Mouse (Mus musculus): ENCODE results near the gene Mtln. TPM values are rescaled to one million over a fixed set of nuclear protein-coding genes. Genes with fewer than 3 reads are reported as not detected.

The Mtln gene
- total RNA-seq, 2 experiments from 2014 or later: 34.9 to 36.5 TPM

DNA sequence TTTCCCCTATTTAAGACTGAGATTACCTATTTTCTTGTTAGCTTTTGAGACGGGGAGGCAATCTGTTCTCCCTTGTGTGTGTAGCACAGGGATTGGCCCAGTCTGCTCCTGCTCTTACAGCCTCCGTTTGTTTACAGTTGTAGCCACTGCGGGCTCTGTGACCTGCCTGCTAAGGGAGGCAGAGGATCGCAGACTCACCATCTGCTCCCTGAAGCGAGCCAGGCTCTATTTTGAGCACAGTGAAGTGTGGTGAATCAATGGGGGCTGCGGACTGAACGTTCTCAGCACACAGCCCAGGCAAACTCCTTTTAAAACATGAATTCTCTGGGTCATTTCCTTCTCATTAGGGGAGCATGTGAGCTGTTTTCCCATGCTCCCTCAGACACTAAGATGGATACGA is 35.1 kb downstream of the Mtln start:
- peak; percentile 33 to 36 for DNase-seq
- intact Hi-C loops (cut with DNase I): loop anchor here (5.0 kb wide), 1 partner anchor 150 kb away; no protein-coding TSS in a partner anchor

- intact Hi-C loops (cut with DNase I): no loop called here
- no peak for DNase-seq
Observed at GRCm38 (mm10) chr2:127754113-127754512, 38.2 kb downstream of the Mtln start.

DNA sequence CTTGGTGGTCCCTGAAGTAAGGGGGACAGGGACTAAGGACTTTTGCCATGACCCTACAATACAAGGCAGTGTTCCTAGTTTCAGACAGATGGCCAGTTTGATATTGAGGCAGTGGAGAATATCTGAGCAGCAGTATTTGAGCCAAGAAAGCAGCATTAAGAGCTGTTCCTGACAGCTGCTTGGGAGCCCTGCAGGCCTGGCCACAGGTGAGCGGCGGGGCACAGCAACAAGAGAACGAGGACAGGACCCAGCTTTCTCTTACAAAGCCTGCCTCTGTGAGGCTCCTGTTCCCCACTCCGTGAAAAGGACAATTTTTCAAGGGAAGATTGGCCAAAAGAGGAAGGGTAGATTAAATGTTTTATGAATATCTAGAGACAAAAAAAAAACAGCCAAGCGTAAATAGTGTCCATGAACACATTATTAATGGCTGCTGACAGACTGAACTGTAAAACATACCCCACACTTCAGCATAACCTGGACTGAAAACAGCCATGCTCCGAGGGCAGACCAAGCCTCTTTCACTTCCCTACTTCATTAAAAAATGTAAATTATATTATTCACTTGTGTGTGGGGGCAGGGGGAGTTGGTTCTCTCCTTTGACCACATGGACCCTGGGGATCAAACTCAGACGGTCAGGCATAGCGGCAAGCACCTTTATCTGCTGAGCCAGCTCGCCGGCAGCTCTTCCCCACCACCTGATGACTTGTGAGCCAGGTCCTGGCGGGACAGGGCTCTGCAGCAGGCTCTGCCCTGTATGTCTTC is 40.3 kb downstream of the Mtln start:
- no peak for DNase-seq
- intact Hi-C loops (cut with DNase I): no loop called here

DNA sequence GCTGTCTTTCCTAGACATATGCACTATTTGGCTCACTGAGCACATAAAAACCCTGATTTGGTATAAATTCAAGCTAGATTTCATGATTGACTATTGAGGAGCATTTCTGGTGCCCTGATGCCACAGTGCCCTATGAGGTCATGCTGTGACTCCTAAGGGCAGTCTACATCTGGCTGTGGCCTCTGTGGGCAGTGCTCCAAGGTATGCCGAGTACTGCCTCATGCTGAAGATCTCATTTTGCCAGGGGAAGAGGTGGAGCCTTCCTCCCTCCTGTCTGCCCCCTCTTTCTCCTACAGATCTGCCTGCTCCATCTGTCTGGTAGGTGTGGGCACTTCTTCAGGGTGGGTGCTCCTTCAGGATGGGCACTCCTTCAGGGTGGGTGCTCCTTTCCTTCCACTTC is 42.9 kb downstream of the Mtln start:
- no peak for DNase-seq
- intact Hi-C loops (cut with DNase I): no loop called here

- no peak for DNase-seq
- intact Hi-C loops (cut with DNase I): no loop called here
Observed at GRCm38 (mm10) chr2:127748316-127748715, 44.0 kb downstream of the Mtln start.

DNA sequence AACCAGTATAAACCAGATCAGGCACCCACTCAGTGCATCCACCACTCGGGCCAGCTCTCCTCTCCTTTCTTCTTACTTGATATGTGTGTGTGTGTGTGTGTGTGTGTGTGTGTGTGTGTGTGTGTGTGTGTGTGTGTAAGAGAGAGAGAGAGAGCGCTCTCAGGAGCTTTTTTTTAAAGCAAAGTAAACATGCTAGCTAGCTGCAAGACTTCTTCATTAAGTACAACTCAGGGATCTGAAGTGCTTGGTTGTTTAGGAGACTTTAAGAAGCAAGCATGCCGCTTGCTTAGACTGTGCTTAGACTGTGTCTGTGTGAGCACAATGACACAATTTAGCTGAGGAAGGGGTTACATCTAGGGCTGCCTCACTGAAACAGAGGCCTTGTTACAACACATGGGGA is 49.7 kb downstream of the Mtln start:
- no peak for DNase-seq
- intact Hi-C loops (cut with DNase I): no loop called here

Other genes starting within 250 kb of the Mtln start
- gene Zfp661, start 205.4 kb downstream of the Mtln start, total RNA-seq (2021): 1 to 10 TPM; 1.3 to 1.8 TPM
- 100 to 1,000 TPM in 1 of 2 experiments, 10 to 100 TPM in 1; 97.3 to 122 TPM for gene Mrps5, start 205.3 kb downstream of the Mtln start, total RNA-seq (2021)
- 1 to 10 TPM; 1.4 to 2.1 TPM for gene Mal, start 135.8 kb downstream of the Mtln start, total RNA-seq (2021)
- 10 to 100 TPM; 14.5 to 15.9 TPM for gene Mall, start 62.6 kb downstream of the Mtln start, total RNA-seq (2021)
- 10 to 100 TPM; 10.9 to 12.3 TPM for gene Nphp1, start 3.6 kb downstream of the Mtln start, total RNA-seq (2021)
- 1 to 10 TPM; 5.6 to 6.0 TPM for gene Bub1, start 39.4 kb upstream of the Mtln start, total RNA-seq (2021)
- under 1 TPM in 1 of 2 experiments, not detected in 1; 0.10 TPM for gene Acoxl, start 46.4 kb upstream of the Mtln start, total RNA-seq (2021)